Mouse (Mus musculus) stomach, embryonic 16.5 days (tissue): ENCODE results near the gene Gm26602. TPM values are rescaled to one million over a fixed set of nuclear protein-coding genes. Genes with fewer than 3 reads are reported as not detected.

Experiments
- ATAC-seq: fragments of 200-750 bp; cut with Nextera tagmentation; 2 replicates; pipeline ENCODE4 v1.8.0; 2017; ENCODE audit warnings: moderate number of reproducible peaks, moderate TSS enrichment; ENCODE audit not compliant: insufficient read depth, low FRiP score
- H3K27ac ChIP-seq: fragments of 300-500 bp; sonication (generic); 2 replicates; pipeline ENCODE4 v1.5.1; 2014; ENCODE audit warnings: low read length
- H3K27me3 ChIP-seq: fragments of 300-500 bp; sonication (generic); 2 replicates; pipeline ENCODE4 v1.6.1; 2014; ENCODE audit warnings: low read length, control low read depth, mixed read lengths; ENCODE audit not compliant: control insufficient read depth, insufficient read depth
- H3K36me3 ChIP-seq: fragments of 300-500 bp; sonication (generic); 2 replicates; pipeline ENCODE4 v1.6.1; 2014; ENCODE audit warnings: low read length; ENCODE audit not compliant: control insufficient read depth, insufficient read depth
- H3K4me1 ChIP-seq: fragments of 300-500 bp; sonication (generic); 2 replicates; pipeline ENCODE4 v1.6.1; 2014; ENCODE audit warnings: low read length, control low read depth, mixed read lengths; ENCODE audit not compliant: control insufficient read depth, insufficient read depth
- H3K4me2 ChIP-seq: fragments of 300-500 bp; sonication (generic); 2 replicates; pipeline ENCODE4 v1.6.1; 2014; ENCODE audit warnings: low read depth, low read length, mixed read lengths
- H3K4me3 ChIP-seq: fragments of 300-500 bp; sonication (generic); replicated peaks from 2 replicates; pipeline ENCODE4 v1.5.1; 2014; ENCODE audit warnings: mild to moderate bottlenecking, low read length
- H3K9ac ChIP-seq: fragments of 300-500 bp; sonication (generic); 2 replicates; pipeline ENCODE4 v1.6.1; 2014; ENCODE audit warnings: low read length
- H3K9me3 ChIP-seq: fragments of 300-500 bp; sonication (generic); replicated peaks from 2 replicates; pipeline ENCODE4 v1.6.1; 2016; ENCODE audit warnings: low read length, control low read depth; ENCODE audit not compliant: control insufficient read depth
- WGBS: fragments of 180-500 bp; shearing (Covaris S2); extraction: QIAGEN DNeasy Blood & Tissue Kit; methylation state at CpG from one replicate; pipeline ENCODE4 v1.1.7; 2014; 5-methylcytosine and 5-hydroxymethylcytosine counted together
- polyA plus RNA-seq: library from polyadenylated mRNA; unstranded; fragments of >200 nt; fragmentation: Nextera tagmentation; extraction: Ambion mirVana; gene quantifications from 2 replicates; pipeline ENCODE4 v1.2.1, GENCODE M21; 2015

Gene Gm26602
- polyA plus RNA-seq, 1 experiment from 2014 or later: 4.1 TPM

DNA sequence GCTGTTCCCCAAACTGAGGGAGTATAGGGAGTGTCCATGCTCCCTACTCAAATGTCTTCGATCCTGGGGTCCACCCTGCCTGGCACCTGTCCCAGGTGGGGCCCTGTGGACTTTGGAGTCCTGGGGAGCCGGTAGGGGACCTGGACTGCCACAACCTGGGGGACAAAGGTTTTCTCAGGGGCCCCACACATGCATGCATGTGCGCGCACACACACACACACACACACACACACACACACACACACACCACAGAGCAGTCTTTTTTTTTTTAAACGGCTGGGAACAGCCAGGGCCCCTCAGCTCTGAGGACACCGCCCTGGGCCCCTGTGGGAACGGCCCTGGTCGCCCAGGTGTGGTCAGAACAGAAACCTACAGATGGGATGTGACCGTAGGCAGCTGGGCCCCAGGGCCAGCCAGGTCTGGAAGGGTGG lies 32.8 kb downstream of the Gm26602 start:
- H3K4me3 ChIP-seq: no peak overlapping the region
- no peaks in the 10 kb centered on the region for H3K36me3 ChIP-seq
- 52% methylated on average over 9 of the region's 9 CpGs for WGBS
- H3K4me1 ChIP-seq: peaks cover 39% of the 10 kb centered on the region
- H3K9ac ChIP-seq: peak overlapping the region; percentile 45
- no peaks in the 10 kb centered on the region for H3K27me3 ChIP-seq
- no peak overlapping the region for H3K4me2 ChIP-seq
- H3K27ac ChIP-seq: peak overlapping the region; percentile 84
- ATAC-seq: peak; percentile 74
- no peaks in the 10 kb centered on the region for H3K9me3 ChIP-seq

- peak; percentile 69 for ATAC-seq
- Histone ChIP-seq H3K9me3 (no peaks in the 10 kb centered on the region), H3K4me1 (peaks cover 39% of the 10 kb centered on the region), H3K27me3 (no peaks in the 10 kb centered on the region), H3K36me3 (peaks cover 8% of the 10 kb centered on the region; the same call in 1 of the 2 replicates), H3K4me3 (no peak overlapping the region), H3K27ac (peak overlapping the region; percentile 84), H3K4me2 (peak overlapping the region; percentile 37), H3K9ac (peak overlapping the region; percentile 45)
- 29% methylated on average over 16 of the region's 16 CpGs for WGBS
Measured at GRCm38 (mm10) chr10:79945507-79946234, 35.0 kb downstream of the Gm26602 start.

DNA sequence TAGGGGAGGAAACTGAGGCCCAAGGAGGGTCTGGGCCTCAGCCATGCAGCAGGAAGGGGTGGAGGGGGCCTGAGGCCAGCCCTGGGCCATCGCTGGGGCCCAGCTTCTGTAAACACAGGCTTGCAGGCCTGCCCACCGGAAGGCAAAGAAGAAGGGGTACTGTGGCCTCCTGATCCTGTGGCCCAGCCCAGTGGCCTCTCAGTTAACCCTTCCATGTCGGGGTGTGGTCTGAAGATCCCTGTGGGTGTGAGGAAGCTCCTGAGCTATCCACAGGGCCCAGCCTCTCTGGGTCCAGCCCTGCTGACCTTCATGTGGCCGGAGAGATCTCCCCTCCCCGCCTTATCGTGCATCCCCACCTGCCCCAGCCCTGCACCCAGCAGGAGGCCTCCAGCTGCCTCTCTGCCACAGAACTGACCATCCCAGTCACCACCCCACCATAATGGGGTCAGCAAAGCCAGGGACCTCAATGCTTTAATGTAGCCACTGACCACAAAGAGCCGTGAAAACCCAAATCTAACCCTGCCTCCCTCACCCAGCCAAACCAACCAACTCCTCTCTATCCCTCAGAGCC lies 36.2 kb downstream of the Gm26602 start:
- 0 out of 2 replicates have a peak, but pooled peaks have one; percentile 23 for ATAC-seq
- Histone ChIP-seq H3K27me3 (no peaks in the 10 kb centered on the region), H3K9ac (peak overlapping the region; percentile 45), H3K36me3 (peaks cover 11% of the 10 kb centered on the region), H3K27ac (peak overlapping the region; percentile 84), H3K4me1 (peaks cover 39% of the 10 kb centered on the region), H3K4me3 (0 out of 2 replicates have a peak overlapping the region, but pooled peaks have one; percentile 12), H3K4me2 (peak overlapping the region; percentile 37), H3K9me3 (no peaks in the 10 kb centered on the region)
- 20% methylated on average over 7 of the region's 7 CpGs for WGBS

GRCm38 (mm10) chr10:79947502-79947901 lies 36.8 kb downstream of the Gm26602 start:
- Histone ChIP-seq H3K27me3 (no peaks in the 10 kb centered on the region), H3K4me1 (peaks cover 39% of the 10 kb centered on the region), H3K36me3 (peaks cover 11% of the 10 kb centered on the region), H3K4me2 (peak overlapping the region; percentile 37), H3K4me3 (no peak overlapping the region; the same call in 1 of the 2 replicates), H3K9ac (peak overlapping the region; percentile 45; the same call in 1 of the 2 replicates), H3K27ac (peak overlapping the region; percentile 84; the same call in 1 of the 2 replicates), H3K9me3 (no peaks in the 10 kb centered on the region)
- ATAC-seq: no peak
- WGBS: 58% methylated on average over 6 of the region's 6 CpGs

GRCm38 (mm10) chr10:79949873-79950272 lies 39.2 kb downstream of the Gm26602 start:
- Histone ChIP-seq H3K36me3 (peaks cover 11% of the 10 kb centered on the region), H3K4me3 (no peak overlapping the region), H3K27ac (no peak overlapping the region), H3K4me1 (peaks cover 25% of the 10 kb centered on the region), H3K9me3 (no peaks in the 10 kb centered on the region), H3K27me3 (no peaks in the 10 kb centered on the region), H3K4me2 (no peak overlapping the region), H3K9ac (no peak overlapping the region)
- WGBS: 76% methylated on average over 4 of the region's 4 CpGs
- ATAC-seq: no peak

- Histone ChIP-seq H3K4me2 (no peak overlapping the region), H3K9ac (no peak overlapping the region), H3K4me1 (peaks cover 19% of the 10 kb centered on the region), H3K4me3 (no peak overlapping the region), H3K9me3 (no peaks in the 10 kb centered on the region), H3K27me3 (no peaks in the 10 kb centered on the region), H3K36me3 (peaks cover 11% of the 10 kb centered on the region), H3K27ac (no peak overlapping the region)
- ATAC-seq: no peak
- 85% methylated on average over 18 of the region's 18 CpGs for WGBS
Measured at GRCm38 (mm10) chr10:79950661-79951060, 40.0 kb downstream of the Gm26602 start.

DNA sequence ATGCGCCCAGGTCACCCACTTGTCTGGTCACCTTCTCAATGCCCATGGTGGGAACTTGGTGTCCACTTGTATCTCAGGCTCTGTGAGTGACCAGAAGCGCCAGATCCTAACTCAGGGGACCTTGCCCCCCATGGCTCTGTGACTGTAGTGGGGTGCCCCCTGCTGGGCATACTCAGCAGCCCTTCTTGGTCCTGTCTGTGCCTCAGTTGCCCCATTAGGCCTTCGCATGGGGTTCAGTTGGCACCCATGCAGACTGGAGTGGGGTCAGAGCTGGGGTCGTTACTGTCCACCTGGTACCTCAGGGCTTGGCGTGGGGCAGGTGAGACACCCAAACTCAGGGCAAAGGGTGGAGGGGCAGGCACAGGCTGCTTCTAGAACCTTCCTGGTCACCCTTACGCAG lies 43.3 kb downstream of the Gm26602 start:
- ATAC-seq: no peak
- Histone ChIP-seq H3K4me2 (no peak overlapping the region), H3K4me3 (no peak overlapping the region), H3K27me3 (no peaks in the 10 kb centered on the region), H3K9me3 (no peaks in the 10 kb centered on the region), H3K9ac (no peak overlapping the region), H3K4me1 (no peaks in the 10 kb centered on the region; the same call in 1 of the 2 replicates), H3K36me3 (peaks cover 10% of the 10 kb centered on the region), H3K27ac (no peak overlapping the region)
- 86% methylated on average over 6 of the region's 6 CpGs for WGBS

DNA sequence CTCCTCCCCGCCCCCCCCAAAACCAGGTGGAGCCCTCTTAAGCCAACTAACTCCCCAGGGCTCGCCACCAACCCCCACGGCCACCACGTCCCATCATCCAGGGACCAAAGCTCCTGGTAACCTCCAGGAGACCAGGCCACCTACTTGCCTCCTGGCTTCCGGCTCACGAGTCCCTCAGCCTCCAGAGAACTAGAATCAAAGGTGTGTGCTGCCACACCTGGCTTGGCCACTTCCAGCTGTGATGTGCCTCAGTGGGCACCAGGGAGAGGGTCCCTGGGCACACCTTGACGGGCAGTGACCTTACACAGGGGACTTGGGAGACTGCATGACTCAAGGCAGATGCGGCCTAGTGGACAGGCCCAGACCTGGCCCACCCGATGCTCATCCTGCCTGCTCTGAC lies 45.0 kb downstream of the Gm26602 start:
- H3K4me1 ChIP-seq: peaks cover 2% of the 10 kb centered on the region
- H3K36me3 ChIP-seq: peaks cover 3% of the 10 kb centered on the region; the same call in 1 of the 2 replicates
- H3K27ac ChIP-seq: no peak overlapping the region
- no peaks in the 10 kb centered on the region for H3K9me3 ChIP-seq
- H3K27me3 ChIP-seq: no peaks in the 10 kb centered on the region
- no peak overlapping the region for H3K4me2 ChIP-seq
- no peak overlapping the region for H3K4me3 ChIP-seq
- 0 out of 2 replicates have a peak overlapping the region, but pooled peaks have one; percentile 25 for H3K9ac ChIP-seq
- no peak for ATAC-seq
- WGBS: 69% methylated on average over 9 of the region's 9 CpGs

DNA sequence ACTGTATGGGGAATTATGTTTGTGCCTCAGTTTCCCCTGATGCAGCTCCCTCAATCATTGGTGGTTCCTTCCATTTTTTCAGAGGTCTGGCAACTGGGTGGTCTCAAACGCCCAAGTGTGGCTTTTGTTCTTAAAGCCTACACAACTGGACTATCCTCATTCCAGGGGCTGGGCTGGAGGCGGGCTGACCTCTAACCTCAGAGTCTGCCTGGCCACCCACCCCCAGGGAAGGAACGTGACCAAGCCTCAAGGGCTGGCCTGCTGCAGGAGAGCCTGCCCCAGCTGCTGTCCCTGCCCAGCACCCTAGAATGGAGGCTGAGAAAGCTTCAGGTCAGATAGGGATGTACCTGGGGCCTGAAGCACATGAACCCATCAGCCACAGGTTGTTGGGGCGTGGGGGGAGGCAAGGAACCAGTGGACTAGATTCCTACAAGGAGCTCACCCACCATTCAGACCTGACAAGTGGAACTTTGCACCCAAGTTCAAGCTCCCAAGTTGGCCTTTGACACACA lies 46.0 kb downstream of the Gm26602 start:
- H3K9ac ChIP-seq: no peak overlapping the region
- ATAC-seq: no peak
- no peaks in the 10 kb centered on the region for H3K36me3 ChIP-seq
- H3K4me1 ChIP-seq: peaks cover 7% of the 10 kb centered on the region
- H3K27ac ChIP-seq: no peak overlapping the region
- H3K9me3 ChIP-seq: no peaks in the 10 kb centered on the region
- WGBS: 40% methylated on average over 4 of the region's 4 CpGs
- no peak overlapping the region for H3K4me3 ChIP-seq
- H3K4me2 ChIP-seq: no peak overlapping the region
- H3K27me3 ChIP-seq: no peaks in the 10 kb centered on the region
